Mouse (Mus musculus) heart, adult 10 weeks (tissue): ENCODE measurements around the gene P2ry6. TPM values are rescaled to one million over a fixed set of nuclear protein-coding genes. Genes with fewer than 3 reads are reported as not detected.

Source experiments
- polyA plus RNA-seq: library from polyadenylated mRNA; stranded (reverse); fragments of 350-450 nt; fragmentation: Illumina TruSeq; extraction: RNeasy Lipid Tissue Mini Kit (QIAGEN cat#74804); gene quantifications from one replicate; pipeline ENCODE4 v1.2.3, GENCODE M21; 2014; ENCODE audit warnings: low read depth, low replicate concordance

The P2ry6 gene
- 3.1 TPM for polyA plus RNA-seq

DNA sequence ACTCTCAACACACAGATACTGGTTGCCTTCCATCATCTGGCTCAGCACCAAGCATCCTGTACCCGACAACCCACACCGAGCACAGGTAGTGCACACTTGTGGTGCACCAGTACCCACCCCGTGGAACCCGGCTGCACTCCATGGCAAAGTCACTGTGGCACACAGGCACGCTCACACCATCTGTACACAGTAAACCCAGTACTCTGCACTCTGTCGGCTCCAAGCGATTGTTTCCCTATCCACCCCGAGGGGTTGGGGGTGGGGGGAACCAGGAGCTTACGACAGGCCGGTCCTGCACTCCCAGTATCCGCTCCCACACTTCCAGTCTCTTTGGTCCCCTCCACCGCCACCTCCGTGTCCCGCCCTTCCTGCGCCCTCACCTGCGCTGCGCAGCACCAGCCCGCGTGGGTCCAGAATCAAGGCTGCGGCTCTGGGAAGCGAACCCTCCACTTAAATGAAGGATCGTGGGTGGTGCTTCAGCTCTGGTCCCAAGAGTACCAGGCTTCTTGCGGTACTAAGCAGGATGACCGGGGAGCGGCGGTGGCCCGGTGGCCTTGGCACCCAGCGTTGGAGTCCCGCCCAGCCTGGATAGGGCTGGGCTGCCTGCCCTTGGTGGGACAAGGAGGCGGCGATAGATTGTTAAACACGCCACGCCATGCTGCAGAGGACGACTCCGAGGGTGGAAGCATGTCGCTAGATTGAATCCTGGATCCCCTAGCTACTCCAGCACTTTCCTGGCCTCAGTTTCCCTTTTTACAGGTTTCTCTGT is at the start of gene P2ry6:
TSS of gene P2ry6 (minus strand) at position 515 of the 769 bp plus-strand sequence.

DNA sequence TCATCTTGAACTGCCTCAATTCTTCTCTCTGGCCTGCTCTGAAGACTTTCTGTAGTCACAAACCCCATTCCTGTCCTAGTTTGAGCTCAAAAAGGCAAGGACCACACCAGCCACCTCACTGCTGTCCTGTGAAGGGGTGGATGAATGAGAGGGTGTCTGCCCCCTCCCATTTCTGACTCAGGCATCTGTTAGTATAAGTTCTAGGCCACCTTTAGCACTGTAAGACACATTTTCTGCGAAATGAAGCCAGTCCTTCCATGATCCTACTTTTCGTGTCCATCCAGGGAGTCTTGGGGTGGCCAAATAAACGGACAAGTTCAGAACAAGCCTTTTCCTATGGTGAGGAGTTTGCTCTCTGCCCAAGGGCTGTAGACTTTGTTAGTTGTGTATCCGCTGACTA is 38.1 kb upstream of the P2ry6 start, which contains the start of gene P2ry2:
TSS of gene P2ry2 (minus strand) at position 326 of the 400 bp plus-strand sequence.

DNA sequence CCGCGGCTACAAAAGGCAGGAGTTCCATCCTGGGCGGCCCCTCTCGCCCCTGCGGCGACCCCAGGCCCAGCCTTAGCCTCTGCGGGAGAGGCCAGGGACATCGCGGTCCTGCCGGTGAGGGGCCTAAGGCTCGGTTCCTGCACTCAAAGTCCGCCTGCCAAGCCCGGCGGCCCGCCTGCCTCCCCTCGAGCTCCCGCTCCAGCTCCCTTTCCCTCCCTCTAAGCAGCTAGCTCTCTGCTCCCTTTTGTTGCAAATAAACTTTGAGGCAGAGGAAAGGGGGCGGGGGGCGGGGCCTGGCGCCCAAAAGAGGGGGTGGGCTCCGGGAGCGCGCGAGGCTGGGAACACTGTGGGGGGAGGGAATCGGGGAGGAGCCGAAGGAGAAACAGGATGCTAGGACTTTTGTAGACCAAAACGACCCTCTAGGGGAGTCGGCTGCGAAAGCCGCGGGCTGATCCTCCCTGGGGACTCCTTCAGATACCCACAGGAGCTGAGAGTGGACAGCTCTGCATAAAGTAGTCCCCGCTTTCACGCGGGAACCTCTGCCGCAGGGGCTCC is 42.4 kb downstream of the P2ry6 start, which contains the start of gene Arhgef17:
TSS of gene Arhgef17 (minus strand) at position 182 of the 555 bp plus-strand sequence.

Other genes starting within 250 kb of the P2ry6 start
- 3.9 TPM for gene Relt, start 111.2 kb downstream of the P2ry6 start, polyA plus RNA-seq
- 26.7 TPM for gene Arhgef17, start 42.5 kb downstream of the P2ry6 start, polyA plus RNA-seq
- 24.6 TPM for gene P2ry2, start 38.2 kb upstream of the P2ry6 start, polyA plus RNA-seq
- gene Fchsd2, start 118.2 kb upstream of the P2ry6 start, polyA plus RNA-seq, result 12.8 TPM